Mouse (Mus musculus) right cerebral cortex, postnatal 14 days (tissue): ENCODE measurements around the gene Rab3d.

ENCODE experiments used
- DNase-seq: peaks from one replicate; pipeline ENCODE4 v3.0.0; 2022

Gene Rab3d

DNA sequence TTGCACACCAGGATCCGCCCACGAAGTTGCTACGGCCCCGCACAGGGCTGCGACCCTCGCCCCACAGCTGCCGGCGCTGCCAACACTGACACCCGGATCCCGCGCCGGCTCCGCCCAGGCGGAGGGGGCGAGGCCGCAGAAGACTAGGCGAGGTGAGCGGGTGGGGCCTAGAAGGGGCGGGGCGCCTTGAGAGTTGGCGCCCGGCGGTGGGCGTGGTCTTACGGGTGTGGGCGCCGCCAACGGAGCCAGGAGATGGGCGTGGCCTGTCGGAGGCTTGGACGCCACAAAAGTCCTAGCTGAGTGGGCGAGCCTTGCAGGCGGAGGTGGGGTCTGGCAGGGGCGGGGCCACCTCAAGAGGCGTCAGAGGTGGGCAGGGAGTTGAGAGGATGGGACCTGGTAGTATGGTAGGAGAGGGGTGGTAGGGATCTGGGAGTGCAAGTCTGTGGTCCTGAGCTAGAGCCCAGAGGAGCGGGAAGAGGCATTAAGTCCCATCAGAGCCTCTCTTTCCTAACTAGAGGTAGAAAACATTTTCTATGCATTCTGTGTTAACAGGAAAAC is at the start of gene Rab3d:
TSS of gene Rab3d (minus strand) at position 158 of the 558 bp plus-strand sequence.
- peak; percentile 89 for DNase-seq

GRCm38 (mm10) chr9:21963417-21963816 is 45.4 kb upstream of the Rab3d start, which contains the start of gene Epor:
TSS of gene Epor (minus strand) at chr9:21963506.
- peak; percentile 40 for DNase-seq

DNA sequence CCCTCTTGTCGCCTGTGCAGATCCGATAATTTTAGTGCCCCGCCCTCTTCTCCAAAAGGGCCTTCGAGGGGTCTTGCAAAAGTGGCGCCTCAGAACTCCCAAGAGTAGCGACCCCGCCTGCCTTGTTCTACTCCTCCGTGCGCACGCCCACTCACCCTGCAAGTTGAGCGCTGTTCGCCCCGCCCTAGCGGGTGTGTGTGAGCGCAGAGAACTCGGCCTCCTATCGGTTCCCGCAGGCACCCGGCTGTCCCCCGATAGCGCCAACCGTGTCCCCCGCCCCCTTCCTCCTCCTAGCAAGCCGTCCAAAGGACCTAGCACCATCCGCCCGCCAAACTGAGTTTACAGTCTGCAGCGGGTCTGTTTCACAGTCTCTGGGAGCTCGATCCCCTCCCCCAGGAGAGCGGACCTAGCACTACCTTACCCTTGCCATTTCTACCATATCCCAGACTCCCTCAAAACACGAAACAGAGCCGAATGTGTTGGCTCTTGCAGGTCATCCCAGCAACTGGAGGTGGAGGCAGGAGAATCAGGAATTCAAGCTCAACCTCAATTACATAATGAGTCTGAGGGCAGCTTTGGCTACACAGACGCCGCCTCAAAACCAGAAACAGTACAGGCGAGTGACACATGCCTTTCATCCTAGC is 44.5 kb upstream of the Rab3d start:
- peak; percentile 70 for DNase-seq

- DNase-seq, result no peak
Measured at GRCm38 (mm10) chr9:21962010-21962409, 44.0 kb upstream of the Rab3d start.

DNA sequence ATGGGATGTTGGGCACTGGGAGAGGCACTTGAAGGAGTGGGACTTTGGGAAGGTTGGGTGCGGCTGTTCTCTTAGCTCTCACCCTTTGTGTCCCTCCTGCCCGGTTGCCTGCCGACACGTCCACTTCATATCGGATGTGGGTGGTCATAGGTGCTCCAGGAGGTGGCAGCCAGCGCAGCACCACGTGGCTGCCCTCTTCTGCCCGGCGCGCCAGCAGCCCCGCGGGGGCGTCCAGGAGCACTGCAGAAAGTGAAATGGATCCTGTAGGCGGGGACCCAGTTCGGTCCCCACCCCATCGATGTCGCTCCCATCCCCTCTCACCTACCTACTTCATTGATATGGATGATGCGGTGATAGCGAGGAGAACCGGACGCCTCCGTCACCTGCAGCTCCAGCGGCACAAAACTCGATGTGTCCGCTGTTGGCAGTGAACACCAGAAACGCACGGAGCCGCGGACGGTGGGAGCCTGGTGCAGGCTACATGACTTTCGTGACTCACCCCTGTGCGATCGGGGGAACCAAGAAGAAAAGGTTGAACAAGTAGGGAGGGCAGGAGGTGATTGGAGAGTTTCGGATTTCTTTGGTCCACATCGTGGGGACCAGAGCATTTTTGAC is 43.5 kb upstream of the Rab3d start:
- DNase-seq, result no peak

DNA sequence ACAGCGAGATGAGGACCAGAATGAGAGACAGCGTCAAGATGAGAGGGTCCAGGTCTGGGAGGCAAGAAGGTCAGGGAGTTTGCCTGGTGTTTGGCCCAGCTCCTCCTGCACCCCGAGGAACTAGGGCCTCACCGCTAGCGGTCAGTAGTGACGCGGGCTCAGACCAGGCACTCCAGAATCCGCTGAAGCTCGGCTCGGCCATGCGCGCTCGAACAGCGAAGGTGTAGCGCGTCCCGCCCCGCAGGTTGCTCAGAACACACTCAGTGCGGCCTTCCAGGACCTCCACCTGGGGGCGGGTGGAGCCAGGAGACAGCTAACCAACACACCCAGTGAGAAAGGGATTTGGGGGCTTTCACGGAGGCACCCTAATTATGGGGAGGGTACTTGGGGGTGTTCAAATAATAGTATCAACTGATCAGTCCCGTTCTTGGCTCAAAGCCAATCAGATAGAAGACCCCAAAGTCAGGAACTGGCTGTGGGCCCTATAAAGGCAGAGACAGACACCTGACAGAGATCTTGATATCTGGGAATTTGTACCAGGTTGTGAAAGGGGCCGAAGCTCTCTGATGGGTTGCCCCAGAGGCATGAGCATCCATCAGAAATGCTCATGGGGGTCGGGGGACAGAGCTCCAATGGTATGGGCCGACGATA is 42.7 kb upstream of the Rab3d start:
- no peak for DNase-seq

DNA sequence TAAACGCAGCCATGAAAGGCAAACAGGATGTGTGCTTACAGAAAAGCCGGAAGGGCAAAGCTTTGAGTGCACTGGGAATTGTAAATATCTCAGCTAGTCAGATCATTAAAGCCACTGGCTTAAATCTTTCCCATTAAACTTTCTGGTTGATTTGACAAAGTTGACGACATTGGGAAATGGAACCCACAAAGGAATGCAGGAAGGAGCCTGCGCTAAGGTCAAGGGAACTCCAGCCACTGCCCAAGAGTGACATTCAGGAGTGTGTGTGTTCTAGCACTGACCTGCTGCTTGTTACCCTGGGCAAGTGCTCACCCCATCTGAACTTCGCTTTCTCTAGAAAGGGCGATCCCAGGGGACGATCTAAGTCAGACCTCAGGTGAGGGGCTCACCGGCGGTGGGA is 42.1 kb upstream of the Rab3d start:
- no peak for DNase-seq

DNA sequence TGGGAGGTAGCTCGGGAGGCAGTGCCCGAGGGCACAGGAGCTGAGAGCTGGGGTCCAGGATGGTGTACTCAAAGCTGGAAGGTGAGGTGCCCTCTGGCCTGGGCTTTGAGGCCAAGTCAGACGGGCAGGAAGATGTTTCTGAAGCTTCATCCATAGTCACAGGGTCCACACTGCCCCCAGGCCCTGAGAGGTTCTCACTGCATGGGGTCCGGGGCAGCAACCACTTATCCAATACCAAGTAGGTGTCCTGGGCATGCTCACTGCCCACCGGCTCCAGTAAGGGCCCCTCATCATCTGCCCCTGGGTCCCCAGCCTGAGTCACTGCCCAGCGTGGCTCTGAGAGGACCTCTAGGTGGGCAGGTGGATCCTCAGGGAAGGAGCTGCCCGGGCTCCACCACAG is 41.3 kb upstream of the Rab3d start:
- no peak for DNase-seq

DNA sequence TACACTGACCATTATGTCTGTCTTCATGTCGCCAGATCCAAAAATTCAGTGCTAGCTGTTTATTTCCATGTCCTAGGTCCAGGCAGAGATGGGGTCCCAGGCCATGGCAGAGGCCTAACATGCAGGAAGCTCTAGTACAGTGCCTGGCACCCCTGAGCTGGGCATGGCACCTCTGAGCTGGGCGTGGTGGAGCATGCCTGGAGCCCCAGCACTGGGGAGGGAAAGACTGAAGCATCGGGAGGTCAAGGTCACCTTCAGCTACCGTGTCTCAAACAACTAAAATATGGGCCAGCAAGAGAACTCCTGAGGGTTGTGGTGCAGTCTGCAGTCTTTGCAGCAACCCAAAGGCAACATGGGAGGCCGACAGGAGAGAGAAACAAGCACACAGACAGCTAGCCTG is 40.4 kb upstream of the Rab3d start:
- DNase-seq, result no peak

DNA sequence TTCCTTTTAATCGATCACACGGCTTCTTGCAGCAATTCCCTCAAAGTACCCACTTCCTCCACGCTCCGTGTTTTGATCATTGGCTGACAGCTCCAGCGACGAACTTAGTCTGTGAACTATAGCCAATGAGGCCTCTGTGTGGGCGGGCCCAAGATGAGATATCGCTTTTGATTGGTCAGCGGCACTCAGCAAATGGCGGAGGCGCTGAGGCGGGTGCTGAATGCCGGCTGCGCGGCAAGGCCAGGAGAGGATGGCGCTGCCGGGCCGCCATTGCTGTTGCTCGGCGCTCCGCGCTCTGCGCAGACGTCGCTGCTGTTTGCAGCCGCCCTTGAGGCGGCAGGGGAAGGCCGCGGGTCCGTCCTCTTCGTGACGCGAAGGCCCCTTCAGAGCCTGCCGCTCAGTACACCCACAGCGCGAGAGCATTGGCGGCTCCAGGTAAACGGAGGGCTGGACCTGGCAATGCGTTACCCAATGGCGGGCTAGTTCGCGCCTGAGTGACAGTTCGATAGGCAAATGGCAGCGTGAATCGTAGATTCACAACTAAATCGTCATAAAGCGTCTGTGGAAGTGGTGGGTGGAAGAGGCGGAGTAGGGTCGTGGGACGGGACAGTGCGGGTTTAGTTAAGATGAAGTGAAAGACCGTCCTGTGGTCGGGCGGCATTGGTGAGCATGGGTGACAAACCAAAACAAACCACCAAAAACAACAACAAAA is 37.7 kb upstream of the Rab3d start, which contains the start of gene Swsap1:
TSS of gene Swsap1 (plus strand) at position 186 of the 712 bp plus-strand sequence.
- peak; percentile 97 for DNase-seq

DNA sequence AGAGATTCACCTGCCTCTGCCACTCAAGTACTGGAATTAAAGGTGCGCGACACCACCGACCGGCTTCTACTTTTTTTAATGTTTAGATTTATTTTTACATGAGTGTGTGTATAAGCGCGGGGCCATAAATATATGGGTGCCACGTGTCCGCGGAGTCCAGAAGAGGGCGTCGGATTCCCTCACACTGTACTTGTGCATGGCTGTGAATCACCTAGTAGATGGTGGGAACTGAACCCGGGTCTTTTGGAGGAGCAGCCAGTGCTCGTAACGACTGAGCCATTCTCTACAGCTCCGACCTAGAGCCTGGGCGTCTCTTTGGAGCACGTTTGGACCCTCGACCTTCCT is 37.2 kb upstream of the Rab3d start:
- peak; percentile 50 for DNase-seq

GRCm38 (mm10) chr9:21954635-21955034 is 36.6 kb upstream of the Rab3d start:
- no peak for DNase-seq

- peak; percentile 57 for DNase-seq
Measured at GRCm38 (mm10) chr9:21953600-21953999, 35.6 kb upstream of the Rab3d start.

DNA sequence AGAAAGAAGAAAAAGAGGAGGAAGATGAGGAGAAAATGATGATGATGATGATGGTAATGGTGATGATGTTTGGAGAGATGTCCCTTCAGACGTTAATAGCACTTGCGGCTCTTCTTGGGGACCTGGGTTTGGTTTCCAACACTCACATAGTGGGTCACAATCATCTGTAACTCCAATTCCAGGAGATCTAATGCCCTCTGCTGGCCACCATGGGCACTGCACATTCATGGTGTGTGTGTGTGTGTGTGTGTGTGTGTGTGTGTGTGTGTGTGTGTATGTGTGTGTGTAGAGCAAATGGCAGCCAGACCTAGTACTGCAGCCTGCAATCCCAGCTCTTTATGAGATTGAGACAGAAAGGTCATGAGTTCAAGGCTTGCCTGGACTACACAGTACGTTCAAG is 34.0 kb upstream of the Rab3d start:
- no peak for DNase-seq

GRCm38 (mm10) chr9:21950322-21950721 is 32.3 kb upstream of the Rab3d start:
- DNase-seq, result peak; percentile 40

DNA sequence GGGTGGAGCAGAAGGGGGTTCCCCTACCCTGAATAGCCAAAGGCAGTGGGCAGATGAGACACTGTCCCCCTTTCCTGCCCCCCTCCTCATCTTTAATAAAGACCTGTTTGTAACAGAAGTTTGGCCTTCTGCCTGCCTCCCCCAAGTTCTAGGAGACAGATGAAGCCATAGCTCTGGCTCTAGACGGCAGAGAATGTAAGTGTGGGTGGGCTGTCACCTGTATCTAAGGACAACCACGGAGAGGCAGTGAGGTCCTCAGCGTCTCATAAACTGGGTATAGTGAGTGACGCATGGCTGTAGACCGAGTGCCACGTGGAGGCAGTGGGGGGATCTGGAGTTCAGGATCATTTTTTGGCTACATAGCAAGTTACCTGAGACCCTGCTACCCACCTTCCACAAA is 30.8 kb upstream of the Rab3d start:
- peak; percentile 52 for DNase-seq

GRCm38 (mm10) chr9:21948146-21948545 is 30.2 kb upstream of the Rab3d start:
- no peak for DNase-seq

DNA sequence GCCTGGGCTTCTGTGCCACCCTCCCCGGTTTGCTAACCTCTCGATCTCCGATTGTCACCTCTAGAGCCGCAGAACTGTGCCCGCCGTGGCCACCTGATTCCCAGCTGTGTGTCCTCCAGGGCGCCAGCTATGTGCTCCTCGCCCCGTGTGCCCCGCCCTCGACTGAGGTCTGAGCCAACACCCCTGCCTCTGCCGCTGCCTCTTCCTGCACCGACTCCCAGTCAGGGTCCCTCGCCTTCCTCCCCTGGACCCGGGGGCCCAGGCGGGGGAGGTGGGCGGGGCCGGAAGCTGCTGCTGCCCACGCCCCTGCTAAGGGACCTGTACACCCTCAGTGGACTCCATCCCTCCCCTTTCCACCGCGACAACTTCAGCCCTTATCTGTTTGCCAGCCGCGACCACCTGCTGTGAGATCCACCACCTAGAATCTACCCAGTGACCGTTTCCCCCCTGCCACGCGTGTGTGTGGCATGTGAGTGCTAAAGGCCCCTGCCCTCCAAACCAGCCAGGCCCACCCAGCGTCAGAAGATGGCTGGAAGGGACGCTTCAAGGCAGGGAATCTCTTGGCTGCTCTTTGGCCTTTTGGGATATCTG is 29.6 kb upstream of the Rab3d start:
- no peak for DNase-seq

- DNase-seq, result no peak
Measured at GRCm38 (mm10) chr9:21944267-21944666, 26.3 kb upstream of the Rab3d start.

DNA sequence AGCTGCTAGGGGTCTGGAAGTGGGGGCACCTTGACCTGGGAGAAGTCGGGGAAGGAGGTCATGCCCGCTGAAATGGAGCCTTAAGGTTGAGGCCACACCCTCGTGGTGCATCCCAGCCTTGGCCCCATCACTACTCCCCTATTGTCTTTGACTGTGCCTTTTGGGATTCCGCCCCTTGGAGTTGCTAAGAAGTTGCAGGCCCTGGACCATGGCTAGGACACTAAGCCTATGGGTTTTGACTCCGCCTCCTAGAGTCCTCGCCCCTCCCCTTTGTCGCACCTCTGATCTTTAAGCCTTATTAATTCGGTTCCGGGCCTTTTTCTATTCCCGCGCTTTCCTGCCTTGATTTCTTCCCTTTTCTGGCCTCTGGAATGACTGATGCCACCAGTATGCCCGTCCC is 25.6 kb upstream of the Rab3d start:
- DNase-seq, result no peak

DNA sequence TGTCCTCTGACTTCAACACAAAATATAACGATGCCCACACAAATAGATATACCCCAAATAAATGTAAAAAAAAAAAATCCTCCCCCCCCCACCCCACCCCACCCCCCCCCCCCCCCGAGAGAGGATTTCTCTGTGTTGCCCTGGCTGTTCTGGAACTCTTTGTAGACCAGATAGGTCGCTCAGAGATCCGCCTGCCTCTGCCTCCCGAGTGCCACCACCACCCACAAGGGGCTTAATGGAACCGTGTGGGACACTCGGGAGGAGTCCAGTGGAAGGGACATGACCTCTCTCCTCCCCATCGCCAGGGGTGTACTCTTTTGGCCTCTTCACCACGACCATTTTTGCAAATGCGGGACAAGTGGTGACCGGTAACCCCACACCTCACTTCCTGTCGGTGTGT is 25.1 kb upstream of the Rab3d start:
- DNase-seq, result no peak

GRCm38 (mm10) chr9:21938234-21938855 is 20.4 kb upstream of the Rab3d start:
- no peak for DNase-seq
